Mouse (Mus musculus): Measurements from ENCODE around the gene Hoxc11. TPM values are rescaled to one million over a fixed set of nuclear protein-coding genes. Genes with fewer than 3 reads are reported as not detected.

Hoxc11 gene
- polyA plus RNA-seq (2012; rRNA removed; ENCODE audit: low replicate concordance) = 0.13 TPM in 1 of 2 replicates, not detected in the other

DNA sequence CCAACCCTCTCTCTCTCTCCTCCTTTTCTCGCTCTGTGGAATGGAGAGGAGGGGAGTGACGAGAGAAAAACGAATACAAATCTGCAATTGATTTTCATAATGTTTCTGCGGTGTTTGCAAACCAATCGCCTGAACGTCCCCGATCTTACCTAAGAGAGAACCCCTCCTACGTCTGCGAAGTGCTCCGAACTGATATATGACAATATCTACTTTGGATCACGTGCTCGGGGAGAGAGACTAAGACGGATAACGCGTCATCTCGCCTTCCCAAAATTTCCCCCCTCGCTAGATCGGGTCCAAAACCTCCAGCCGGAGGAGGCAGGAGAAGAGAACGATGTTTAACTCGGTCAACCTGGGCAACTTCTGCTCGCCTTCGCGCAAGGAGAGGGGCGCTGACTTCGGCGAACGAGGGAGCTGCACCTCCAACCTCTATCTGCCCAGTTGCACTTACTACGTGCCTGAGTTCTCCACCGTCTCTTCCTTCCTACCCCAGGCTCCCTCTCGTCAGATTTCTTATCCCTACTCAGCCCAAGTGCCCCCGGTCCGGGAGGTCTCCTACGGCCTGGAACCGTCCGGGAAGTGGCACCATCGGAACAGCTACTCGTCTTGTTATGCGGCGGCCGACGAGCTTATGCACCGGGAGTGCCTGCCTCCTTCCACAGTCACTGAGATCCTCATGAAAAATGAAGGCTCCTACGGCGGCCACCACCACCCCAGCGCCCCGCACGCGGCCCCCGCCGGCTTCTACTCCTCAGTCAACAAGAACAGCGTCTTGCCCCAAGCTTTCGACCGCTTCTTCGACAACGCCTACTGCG is at the start of gene Hoxc11:
Hoxc11 (plus strand) TSS at position 236 of the 815 bp plus-strand sequence.

DNA sequence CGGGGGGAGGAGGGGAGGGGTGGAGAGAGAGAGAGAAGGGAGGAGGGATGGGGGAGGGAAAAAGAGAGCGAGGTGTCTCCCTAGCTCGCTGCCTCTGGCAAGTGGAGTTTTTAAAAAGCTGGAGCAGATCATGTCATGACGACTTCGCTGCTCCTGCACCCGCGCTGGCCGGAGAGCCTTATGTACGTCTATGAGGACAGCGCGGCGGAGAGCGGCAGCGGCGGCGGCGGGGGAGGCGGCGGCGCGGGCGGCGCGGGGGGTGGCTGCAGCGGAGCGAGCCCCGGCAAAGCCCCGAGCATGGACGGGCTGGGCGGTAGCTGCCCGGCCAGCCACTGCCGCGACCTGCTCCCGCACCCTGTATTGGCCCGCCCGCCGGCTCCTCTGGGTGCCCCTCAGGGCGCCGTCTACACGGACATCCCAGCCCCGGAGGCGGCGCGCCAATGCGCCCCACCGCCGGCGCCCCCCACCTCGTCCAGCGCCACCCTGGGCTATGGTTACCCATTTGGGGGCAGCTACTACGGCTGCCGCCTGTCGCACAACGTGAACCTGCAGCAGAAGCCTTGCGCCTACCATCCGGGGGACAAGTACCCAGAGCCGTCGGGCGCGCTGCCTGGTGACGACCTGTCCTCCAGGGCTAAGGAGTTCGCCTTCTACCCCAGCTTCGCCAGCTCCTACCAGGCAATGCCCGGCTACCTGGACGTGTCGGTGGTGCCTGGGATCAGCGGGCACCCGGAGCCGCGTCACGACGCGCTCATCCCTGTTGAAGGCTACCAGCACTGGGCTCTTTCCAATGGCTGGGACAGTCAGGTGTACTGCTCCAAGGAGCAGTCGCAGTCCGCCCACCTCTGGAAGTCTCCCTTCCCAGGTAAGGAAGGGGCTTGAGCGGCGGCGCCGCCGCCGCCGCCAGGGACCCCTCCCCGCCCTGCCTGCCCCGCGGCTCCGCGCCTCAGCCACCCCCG is 32.9 kb upstream of the Hoxc11 start, which contains the start of gene Hoxc13:
Hoxc13 (plus strand) TSS at position 51 of the 959 bp plus-strand sequence.

DNA sequence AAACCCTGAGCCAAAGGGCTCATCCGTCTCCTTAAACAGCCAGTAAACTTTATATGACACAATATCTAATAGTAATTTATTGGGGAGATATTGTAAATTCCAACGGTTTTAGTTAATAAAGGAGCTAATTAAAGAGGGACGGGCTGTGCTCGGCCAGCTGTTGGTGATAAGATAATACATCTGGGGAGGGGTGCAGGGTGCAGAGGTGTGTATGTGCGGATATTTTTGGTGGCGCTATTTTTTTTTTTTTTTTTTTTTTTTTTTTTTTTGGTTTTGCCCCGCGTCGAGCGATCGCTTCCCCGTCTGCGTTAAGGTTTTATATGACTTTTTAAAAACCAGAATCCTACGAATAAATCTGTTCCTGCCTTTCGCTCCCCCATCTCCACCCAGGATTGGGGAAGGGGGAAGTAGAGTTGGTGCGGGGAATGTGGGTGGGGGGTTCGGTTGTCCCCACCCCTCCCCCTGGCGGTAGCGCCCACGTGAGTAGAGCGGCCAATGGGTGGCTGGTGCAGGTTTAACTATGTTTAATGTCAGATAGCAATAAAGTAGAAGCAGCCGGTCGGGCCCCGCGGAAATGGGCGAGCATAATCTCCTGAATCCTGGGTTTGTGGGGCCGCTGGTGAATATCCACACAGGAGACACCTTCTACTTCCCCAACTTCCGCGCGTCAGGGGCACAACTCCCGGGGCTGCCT is 17.8 kb upstream of the Hoxc11 start, which contains the start of gene Hoxc12:
Hoxc12 (plus strand) TSS at position 479 of the 694 bp plus-strand sequence.

GRCm38 (mm10) chr15:102966776-102967311 is 12.6 kb downstream of the Hoxc11 start, which contains the start of gene Hoxc10:
Gene Hoxc10 (plus strand): TSS chr15:102966796.

DNA sequence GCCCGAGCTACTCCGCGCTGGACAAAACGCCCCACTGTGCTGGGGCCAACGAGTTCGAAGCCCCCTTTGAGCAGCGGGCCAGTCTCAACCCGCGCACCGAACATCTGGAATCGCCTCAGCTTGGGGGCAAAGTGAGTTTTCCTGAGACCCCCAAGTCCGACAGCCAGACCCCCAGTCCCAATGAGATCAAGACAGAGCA is 13.0 kb downstream of the Hoxc11 start, which contains the start of gene Hoxc5:
Hoxc5 (plus strand) TSS at position 132 of the 199 bp plus-strand sequence.

GRCm38 (mm10) chr15:102976171-102976570 is 21.9 kb downstream of the Hoxc11 start, which contains the start of gene Hoxc9:
Gene Hoxc9 (plus strand): TSS chr15:102976439.

DNA sequence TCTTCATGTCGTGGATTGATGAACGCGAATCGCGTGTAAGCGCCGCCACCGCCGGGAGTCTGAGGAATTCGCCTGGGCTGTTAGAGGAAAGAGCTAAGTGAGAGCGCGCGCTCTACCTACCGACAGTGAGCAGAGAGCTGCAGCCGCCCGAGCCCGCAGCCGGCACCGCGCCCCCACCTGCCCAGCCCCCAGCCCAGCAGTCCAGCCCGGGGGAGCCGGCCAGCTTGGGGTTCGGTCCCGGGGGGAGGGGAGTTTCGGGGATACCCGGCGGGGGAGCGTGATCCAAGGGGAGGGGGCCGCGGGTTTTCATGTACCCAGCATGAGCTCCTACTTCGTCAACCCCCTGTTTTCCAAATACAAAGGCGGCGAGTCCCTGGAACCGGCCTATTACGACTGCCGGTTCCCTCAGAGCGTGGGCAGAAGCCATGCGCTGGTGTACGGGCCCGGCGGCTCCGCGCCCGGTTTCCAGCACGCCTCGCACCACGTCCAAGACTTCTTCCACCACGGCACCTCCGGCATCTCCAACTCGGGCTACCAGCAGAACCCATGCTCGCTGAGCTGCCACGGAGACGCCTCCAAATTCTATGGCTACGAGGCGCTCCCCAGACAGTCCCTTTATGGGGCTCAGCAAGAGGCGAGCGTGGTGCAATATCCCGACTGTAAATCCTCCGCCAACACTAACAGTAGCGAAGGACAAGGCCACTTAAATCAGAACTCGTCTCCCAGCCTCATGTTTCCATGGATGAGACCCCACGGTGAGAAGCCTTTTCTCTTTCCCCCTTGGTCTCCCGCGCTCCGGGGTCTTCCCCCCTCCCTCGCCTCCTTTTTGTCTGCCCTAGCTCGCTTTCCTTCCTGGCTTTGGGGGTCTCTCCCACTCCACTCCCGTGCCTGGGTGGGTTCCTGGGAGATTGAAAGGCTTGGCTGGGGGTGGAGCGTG is 36.5 kb downstream of the Hoxc11 start, which contains the start of gene Hoxc8:
Hoxc8 (plus strand) TSS at position 147 of the 937 bp plus-strand sequence.

GRCm38 (mm10) chr15:102997939-102998355 is 43.7 kb downstream of the Hoxc11 start, which contains the start of gene Hoxc6:
Gene Hoxc6 (plus strand): TSS chr15:102998257.

Other genes starting within 250 kb of the Hoxc11 start
- gene Calcoco1, start 232.2 kb upstream of the Hoxc11 start, polyA plus RNA-seq (2012; rRNA removed; ENCODE audit: low replicate concordance) = 47.3 and 82.5 TPM in 2 replicates
- gene Hoxc13, start 33.3 kb upstream of the Hoxc11 start, polyA plus RNA-seq (2012; rRNA removed; ENCODE audit: low replicate concordance) = 0.06 TPM in 1 of 2 replicates, not detected in the other
- not detected in 2 replicates for gene Hoxc12, start 17.7 kb upstream of the Hoxc11 start, polyA plus RNA-seq (2012; rRNA removed; ENCODE audit: low replicate concordance)
- gene Hoxc10, start 12.4 kb downstream of the Hoxc11 start, polyA plus RNA-seq (2012; rRNA removed; ENCODE audit: low replicate concordance) = 5.7 and 16.2 TPM in 2 replicates
- gene Hoxc5, start 13.0 kb downstream of the Hoxc11 start, polyA plus RNA-seq (2012; rRNA removed; ENCODE audit: low replicate concordance) = 6.7 and 10.3 TPM in 2 replicates
- gene Hoxc9, start 22.0 kb downstream of the Hoxc11 start, polyA plus RNA-seq (2012; rRNA removed; ENCODE audit: low replicate concordance) = 3.3 and 27.1 TPM in 2 replicates
- gene Hoxc8, start 36.2 kb downstream of the Hoxc11 start, polyA plus RNA-seq (2012; rRNA removed; ENCODE audit: low replicate concordance) = 12.5 and 20.6 TPM in 2 replicates
- gene Hoxc6, start 43.8 kb downstream of the Hoxc11 start, polyA plus RNA-seq (2012; rRNA removed; ENCODE audit: low replicate concordance) = 20.9 and 23.9 TPM in 2 replicates
- 2.9 and 3.3 TPM in 2 replicates for gene Hoxc4, start 64.5 kb downstream of the Hoxc11 start, polyA plus RNA-seq (2012; rRNA removed; ENCODE audit: low replicate concordance)
- gene Smug1, start 212.7 kb downstream of the Hoxc11 start, polyA plus RNA-seq (2012; rRNA removed; ENCODE audit: low replicate concordance) = 22.0 and 22.7 TPM in 2 replicates